Mouse (Mus musculus) intestine, embryonic 14.5 days (tissue): ENCODE results near the gene Rfx2. TPM values are rescaled to one million over a fixed set of nuclear protein-coding genes. Genes with fewer than 3 reads are reported as not detected.

Experiments used
- ATAC-seq: fragments of 200-750 bp; cut with Nextera tagmentation; replicated peaks from 2 replicates; pipeline ENCODE4 v1.8.0; 2017; ENCODE audit warnings: low read depth, moderate number of reproducible peaks, moderate TSS enrichment, moderate library complexity; ENCODE audit not compliant: low FRiP score, low TSS enrichment
- DNase-seq: peaks from one replicate; pipeline ENCODE4 v3.0.0-alpha.2; 2018; ENCODE audit warnings: low spot score
- H3K27ac ChIP-seq: fragments of 300-500 bp; sonication (generic); 2 replicates; pipeline ENCODE4 v1.5.1; 2014; ENCODE audit warnings: low read depth, mild to moderate bottlenecking, control low read depth
- H3K27me3 ChIP-seq: fragments of 300-500 bp; sonication (generic); replicated peaks from 2 replicates; pipeline ENCODE4 v1.6.1; 2014; ENCODE audit warnings: low read length, control low read depth; ENCODE audit not compliant: control insufficient read depth, insufficient read depth
- H3K36me3 ChIP-seq: fragments of 300-500 bp; sonication (generic); 2 replicates; pipeline ENCODE4 v1.6.1; 2014; ENCODE audit warnings: low read length, control low read depth; ENCODE audit not compliant: control insufficient read depth, insufficient read depth
- H3K4me1 ChIP-seq: fragments of 300-500 bp; sonication (generic); replicated peaks from 2 replicates; pipeline ENCODE4 v1.6.1; 2014; ENCODE audit warnings: low read length, control low read depth, mixed read lengths; ENCODE audit not compliant: control insufficient read depth, insufficient read depth
- H3K4me2 ChIP-seq: fragments of 300-500 bp; sonication (generic); 2 replicates; pipeline ENCODE4 v1.6.1; 2014; ENCODE audit warnings: low read length
- H3K4me3 ChIP-seq: fragments of 300-500 bp; sonication (generic); 2 replicates; pipeline ENCODE4 v1.5.1; 2014; ENCODE audit warnings: low read depth, low read length, control low read depth, mixed read lengths
- H3K9ac ChIP-seq: fragments of 300-500 bp; sonication (generic); 2 replicates; pipeline ENCODE4 v1.6.1; 2014; ENCODE audit warnings: mild to moderate bottlenecking, low read length
- H3K9me3 ChIP-seq: fragments of 300-500 bp; sonication (generic); 2 replicates; pipeline ENCODE4 v1.6.1; 2016; ENCODE audit warnings: low read length, control low read depth; ENCODE audit not compliant: control insufficient read depth
- WGBS: fragments of 180-500 bp; shearing (Covaris S2); extraction: QIAGEN DNeasy Blood & Tissue Kit; methylation state at CpG from one replicate; pipeline ENCODE4 v1.1.7; 2014; 5-methylcytosine and 5-hydroxymethylcytosine counted together
- polyA plus RNA-seq: library from polyadenylated mRNA; unstranded; fragments of >200 nt; fragmentation: Nextera tagmentation; extraction: Ambion mirVana; gene quantifications from 2 replicates; pipeline ENCODE4 v1.2.1, GENCODE M21; 2014

Rfx2 gene
- polyA plus RNA-seq, 1 experiment from 2014 or later = 4.5 TPM

DNA sequence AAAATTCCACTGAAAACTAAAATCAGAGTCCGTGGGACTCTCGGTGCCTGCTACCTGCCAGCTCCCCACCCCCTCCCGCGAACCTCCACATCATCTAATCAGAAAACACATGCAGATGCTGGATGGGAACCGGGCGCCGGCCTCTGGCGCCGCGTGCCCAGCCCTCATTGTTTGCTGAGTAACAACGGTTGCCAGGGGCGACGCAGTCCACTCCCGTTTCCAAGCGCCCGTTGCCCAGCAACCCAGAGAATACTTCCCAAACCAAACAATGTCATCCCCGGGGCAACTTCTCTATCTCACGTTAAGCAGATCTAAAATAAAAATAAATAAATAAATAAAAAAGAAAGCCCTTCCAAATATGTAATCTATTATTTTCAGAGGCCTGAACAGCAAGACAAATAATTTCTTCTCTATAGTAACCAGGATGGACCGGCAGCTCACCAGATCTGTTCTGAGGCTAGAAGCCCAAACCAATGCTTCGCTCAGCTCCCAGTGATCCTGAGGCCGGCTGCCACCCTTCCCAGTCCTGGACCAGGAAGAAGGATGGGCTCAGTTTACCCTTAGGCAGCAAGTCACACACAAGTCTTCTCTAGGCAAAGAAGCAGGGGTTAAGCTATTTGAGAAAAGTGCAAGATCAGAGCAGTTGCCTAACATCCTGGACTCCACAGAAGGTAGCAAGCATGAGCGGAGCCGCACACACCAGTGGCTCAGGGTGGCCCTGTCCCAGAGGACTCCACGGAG is 16.3 kb downstream of the Rfx2 start:
- ATAC-seq (peak; percentile 57; the same call in 1 of the 2 replicates), DNase-seq (peak; percentile 81)
- Histone ChIP-seq H3K27ac (0 out of 2 replicates have a peak overlapping the region, but pooled peaks have one; percentile 23), H3K27me3 (no peaks in the 10 kb centered on the region), H3K4me2 (no peak overlapping the region), H3K4me3 (no peak overlapping the region), H3K9me3 (no peaks in the 10 kb centered on the region), H3K9ac (no peak overlapping the region), H3K4me1 (peaks cover 22% of the 10 kb centered on the region), H3K36me3 (no peaks in the 10 kb centered on the region)
- 14% methylated on average over 24 of the region's 24 CpGs for WGBS

- 0% methylated on average over 3 of the region's 3 CpGs for WGBS
- DNase-seq = peak; percentile 85
- Histone ChIP-seq H3K9me3 (no peaks in the 10 kb centered on the region), H3K4me3 (no peak overlapping the region), H3K27ac (peak overlapping the region; percentile 64; the same call in 1 of the 2 replicates), H3K36me3 (no peaks in the 10 kb centered on the region), H3K9ac (no peak overlapping the region), H3K4me2 (no peak overlapping the region), H3K4me1 (peaks cover 22% of the 10 kb centered on the region), H3K27me3 (no peaks in the 10 kb centered on the region)
- ATAC-seq = peak; percentile 68
Observed at GRCm38 (mm10) chr17:56810245-56810644, 20.6 kb downstream of the Rfx2 start.

DNA sequence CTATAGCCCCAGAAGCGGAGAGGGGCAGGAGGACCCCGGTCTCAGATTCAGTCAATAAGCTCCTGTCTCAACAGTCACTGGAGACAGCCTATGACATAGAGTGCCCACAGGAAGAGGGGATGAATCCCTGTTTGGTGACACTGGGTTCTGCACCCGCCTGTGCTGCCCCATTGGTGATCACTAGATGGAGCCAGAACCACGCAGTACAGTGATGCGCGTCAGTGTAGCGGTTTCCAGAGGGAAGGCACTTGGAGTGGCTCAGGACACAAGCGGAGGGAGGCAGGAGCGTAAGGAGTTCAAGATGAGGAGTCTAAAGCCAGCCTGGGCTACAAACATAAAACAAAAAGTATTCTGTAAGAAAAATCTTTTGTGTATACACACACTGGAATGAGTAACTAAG is 22.3 kb downstream of the Rfx2 start:
- ATAC-seq (peak; percentile 67), DNase-seq (peak; percentile 88)
- 11% methylated on average over 9 of the region's 9 CpGs for WGBS
- H3K9me3 ChIP-seq = no peaks in the 10 kb centered on the region
- H3K36me3 ChIP-seq = no peaks in the 10 kb centered on the region
- H3K9ac ChIP-seq = no peak overlapping the region
- peaks cover 19% of the 10 kb centered on the region for H3K4me1 ChIP-seq
- no peaks in the 10 kb centered on the region for H3K27me3 ChIP-seq
- no peak overlapping the region for H3K4me3 ChIP-seq
- H3K4me2 ChIP-seq = no peak overlapping the region
- H3K27ac ChIP-seq = no peak overlapping the region

DNA sequence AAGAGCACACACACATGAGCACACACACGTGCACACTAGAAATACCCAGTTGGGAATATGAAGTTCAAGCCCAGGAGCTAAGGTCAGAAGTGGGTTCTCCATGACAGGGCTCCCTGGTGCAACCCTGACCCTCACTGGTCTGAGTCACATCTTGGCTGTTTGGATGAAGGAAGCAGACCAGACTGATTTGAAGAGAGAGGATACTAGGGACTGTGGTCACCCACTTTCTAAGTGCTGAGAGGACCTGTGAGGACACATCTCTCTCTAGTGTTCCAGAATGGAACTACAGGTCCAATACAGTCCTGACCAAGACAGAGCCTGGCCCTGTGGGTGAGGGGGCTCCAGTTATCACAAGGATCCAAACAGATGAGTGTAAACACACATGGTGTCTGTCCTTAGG is 25.0 kb downstream of the Rfx2 start:
- no peak overlapping the region for H3K9ac ChIP-seq
- DNase-seq (no peak), ATAC-seq (no peak)
- 80% methylated on average over 1 of the region's 1 CpGs for WGBS
- H3K36me3 ChIP-seq = peaks cover 5% of the 10 kb centered on the region; the same call in 1 of the 2 replicates
- no peak overlapping the region for H3K27ac ChIP-seq
- H3K4me1 ChIP-seq = peaks cover 12% of the 10 kb centered on the region
- H3K4me3 ChIP-seq = no peak overlapping the region
- H3K9me3 ChIP-seq = no peaks in the 10 kb centered on the region
- no peak overlapping the region for H3K4me2 ChIP-seq
- no peaks in the 10 kb centered on the region for H3K27me3 ChIP-seq

- H3K27ac ChIP-seq = no peak overlapping the region
- no peaks in the 10 kb centered on the region for H3K9me3 ChIP-seq
- peaks cover 5% of the 10 kb centered on the region; the same call in 1 of the 2 replicates for H3K36me3 ChIP-seq
- peaks cover 3% of the 10 kb centered on the region for H3K4me1 ChIP-seq
- 74% methylated on average over 5 of the region's 5 CpGs for WGBS
- H3K4me2 ChIP-seq = no peak overlapping the region
- H3K27me3 ChIP-seq = no peaks in the 10 kb centered on the region
- no peak for ATAC-seq
- H3K4me3 ChIP-seq = no peak overlapping the region
- no peak overlapping the region for H3K9ac ChIP-seq
- no peak for DNase-seq
Observed at GRCm38 (mm10) chr17:56804952-56805351, 25.9 kb downstream of the Rfx2 start.

GRCm38 (mm10) chr17:56802065-56802464 is 28.7 kb downstream of the Rfx2 start:
- no peak for ATAC-seq
- no peak overlapping the region for H3K9ac ChIP-seq
- H3K4me2 ChIP-seq = no peak overlapping the region

GRCm38 (mm10) chr17:56799276-56799675 is 31.5 kb downstream of the Rfx2 start:
- H3K4me2 ChIP-seq = no peak overlapping the region
- H3K9ac ChIP-seq = no peak overlapping the region
- no peaks in the 10 kb centered on the region for H3K27me3 ChIP-seq
- DNase-seq (no peak), ATAC-seq (no peak)
- 89% methylated on average over 3 of the region's 3 CpGs for WGBS
- no peaks in the 10 kb centered on the region for H3K9me3 ChIP-seq
- no peak overlapping the region for H3K4me3 ChIP-seq
- peaks cover 5% of the 10 kb centered on the region; the same call in 1 of the 2 replicates for H3K36me3 ChIP-seq
- no peaks in the 10 kb centered on the region for H3K4me1 ChIP-seq
- H3K27ac ChIP-seq = no peak overlapping the region

More at GRCm38 (mm10) chr17:56802065-56802464, 28.7 kb downstream of the Rfx2 start:
- H3K27ac ChIP-seq = no peak overlapping the region
- no peak overlapping the region for H3K4me3 ChIP-seq
- no peaks in the 10 kb centered on the region for H3K4me1 ChIP-seq
- DNase-seq = no peak
- 79% methylated on average over 8 of the region's 8 CpGs for WGBS
- peaks cover 5% of the 10 kb centered on the region; the same call in 1 of the 2 replicates for H3K36me3 ChIP-seq
- no peaks in the 10 kb centered on the region for H3K27me3 ChIP-seq
- no peaks in the 10 kb centered on the region for H3K9me3 ChIP-seq

GRCm38 (mm10) chr17:56793614-56794319 is 37.0 kb downstream of the Rfx2 start:
- Histone ChIP-seq H3K36me3 (no peaks in the 10 kb centered on the region), H3K4me1 (no peaks in the 10 kb centered on the region), H3K9ac (no peak overlapping the region), H3K27ac (no peak overlapping the region), H3K9me3 (no peaks in the 10 kb centered on the region), H3K27me3 (no peaks in the 10 kb centered on the region), H3K4me3 (no peak overlapping the region), H3K4me2 (no peak overlapping the region)
- WGBS = 71% methylated on average over 6 of the region's 6 CpGs
- ATAC-seq = no peak
- DNase-seq = no peak
